Mouse (Mus musculus) C2C12 (cell line): ENCODE measurements around the gene Esrrb.

Experiments
- CTCF ChIP-seq: IDR thresholded peaks from one replicate; pipeline ENCODE4 v1.5.1; 2011; ENCODE audit not compliant: control insufficient read depth, insufficient read depth, insufficient read length
- FOSL1 ChIP-seq: IDR thresholded peaks from one replicate; pipeline ENCODE4 v1.8.0; 2011; ENCODE audit warnings: mild to moderate bottlenecking, low read length; ENCODE audit not compliant: poor library complexity, insufficient read depth, severe bottlenecking
- MAX ChIP-seq: IDR thresholded peaks from one replicate; pipeline ENCODE4 v1.6.1; 2011; ENCODE audit warnings: mild to moderate bottlenecking, control low read depth

DNA sequence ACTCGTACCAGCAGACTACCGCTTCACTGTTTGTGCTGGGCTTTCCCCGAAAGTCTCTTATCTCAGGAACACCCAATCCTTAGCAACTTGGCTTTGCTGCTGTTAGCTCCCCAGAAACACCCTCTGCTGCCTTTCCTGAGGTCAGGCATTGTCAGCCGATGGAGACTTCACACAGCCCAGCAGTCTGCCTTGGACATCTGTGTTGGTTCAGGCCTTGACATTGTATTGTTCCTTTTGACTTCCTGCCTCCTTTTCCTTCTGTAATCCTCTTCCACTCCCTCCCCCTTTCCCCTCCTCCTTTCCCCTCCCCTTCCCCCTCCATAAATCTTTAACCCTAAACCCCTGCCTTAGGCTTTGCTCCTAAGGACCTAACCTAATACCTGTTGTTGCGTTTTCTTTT lies 155.7 kb downstream of the Esrrb start:
- TF ChIP-seq CTCF (no peak), MAX (no peak), FOSL1 (no peak)
